Mouse (Mus musculus) ovary, postnatal 36 days (tissue): Measurements from ENCODE around the gene Itpr1.

ENCODE experiments used
- DNase-seq: peaks from one replicate; pipeline ENCODE4 v3.0.0; 2022; ENCODE audit warnings: low spot score, mixed read lengths

Gene Itpr1

GRCm38 (mm10) chr6:108214294-108214925 lies 1.5 kb downstream of the Itpr1 start:
- DNase-seq: no peak

GRCm38 (mm10) chr6:108216091-108216490 lies 3.2 kb downstream of the Itpr1 start:
- DNase-seq: no peak

GRCm38 (mm10) chr6:108216832-108217231 lies 3.9 kb downstream of the Itpr1 start:
- no peak for DNase-seq

DNA sequence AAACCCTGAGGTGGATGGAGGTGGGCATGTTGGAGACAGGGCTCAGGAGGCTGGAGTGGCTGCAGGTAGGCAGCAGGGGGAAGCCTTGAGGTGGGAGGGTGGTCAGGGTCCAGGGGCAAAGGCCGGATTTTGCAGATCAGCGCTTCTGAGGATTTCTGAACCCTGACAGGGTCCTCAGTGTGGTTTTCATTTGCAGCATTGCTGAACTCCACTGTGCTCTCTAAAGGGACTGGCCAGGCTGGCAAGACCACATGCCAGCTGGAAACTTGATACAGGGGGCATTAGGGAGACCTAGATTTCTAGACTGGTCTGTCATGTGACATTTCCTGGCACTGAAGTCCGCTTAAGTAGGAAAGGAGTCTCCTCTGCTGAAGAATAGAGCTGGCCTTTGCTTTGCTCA lies 5.1 kb downstream of the Itpr1 start:
- DNase-seq: no peak

- no peak for DNase-seq
Measured at GRCm38 (mm10) chr6:108222435-108222834, 9.5 kb downstream of the Itpr1 start.

DNA sequence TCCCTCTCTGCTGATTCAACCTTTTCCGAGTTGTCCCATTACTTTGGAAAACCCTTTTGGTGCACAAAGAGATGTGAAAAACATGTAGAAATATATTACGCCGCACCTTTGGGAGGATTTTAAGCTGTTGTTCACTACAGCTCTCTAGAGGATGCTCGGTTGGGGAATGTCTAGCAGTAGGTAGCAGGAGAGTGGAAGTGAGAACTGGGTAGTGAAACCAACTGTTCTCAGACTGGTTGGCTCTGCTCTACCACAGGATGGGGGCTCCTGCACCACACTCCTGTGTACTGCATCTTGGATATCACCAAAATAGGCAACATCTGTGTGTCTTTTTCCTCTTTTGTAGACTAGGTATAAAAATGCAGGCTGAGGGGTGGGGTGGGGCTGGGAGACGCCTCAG lies 10.0 kb downstream of the Itpr1 start:
- DNase-seq: no peak

DNA sequence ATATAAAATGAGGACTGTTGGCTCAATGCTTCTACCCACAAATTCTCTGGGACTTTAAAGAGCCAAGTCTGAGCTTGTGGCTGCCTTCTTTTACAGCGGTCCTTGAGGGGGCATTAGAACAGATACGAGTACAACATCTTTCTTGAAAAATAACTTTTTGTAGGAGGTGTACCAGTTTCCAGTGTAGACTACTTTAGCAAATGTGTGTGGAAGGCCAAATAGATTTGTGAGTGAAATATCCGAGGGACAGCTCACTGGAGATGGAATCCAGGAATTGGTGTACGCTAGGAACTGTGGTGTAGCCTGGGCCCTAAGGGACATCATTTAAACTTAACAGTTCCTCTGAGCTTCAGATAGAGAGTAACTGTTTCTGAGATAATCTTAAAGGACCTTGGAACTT lies 11.5 kb downstream of the Itpr1 start:
- no peak for DNase-seq

GRCm38 (mm10) chr6:108225027-108225426 lies 12.1 kb downstream of the Itpr1 start:
- DNase-seq: no peak

DNA sequence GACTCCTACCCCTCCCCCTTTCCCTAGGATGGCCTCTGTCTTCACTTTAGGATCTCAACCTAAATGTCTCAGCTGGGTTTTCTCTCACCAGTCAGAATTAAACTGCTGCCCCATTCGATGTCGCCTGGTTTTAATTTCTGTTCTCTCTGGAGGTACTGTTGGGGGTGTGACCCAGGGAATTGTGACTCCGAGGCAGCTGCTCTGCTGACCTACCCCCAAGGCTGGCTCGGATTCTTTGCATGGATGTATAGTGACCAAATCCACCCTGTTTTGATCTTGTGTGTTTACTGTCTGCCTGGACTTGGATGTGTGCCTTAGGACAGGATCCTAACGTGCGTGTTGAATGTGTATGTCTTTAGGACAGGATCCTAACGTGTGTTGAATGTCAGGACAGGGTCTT lies 13.3 kb downstream of the Itpr1 start:
- no peak for DNase-seq

GRCm38 (mm10) chr6:108227461-108227860 lies 14.6 kb downstream of the Itpr1 start:
- DNase-seq: no peak

DNA sequence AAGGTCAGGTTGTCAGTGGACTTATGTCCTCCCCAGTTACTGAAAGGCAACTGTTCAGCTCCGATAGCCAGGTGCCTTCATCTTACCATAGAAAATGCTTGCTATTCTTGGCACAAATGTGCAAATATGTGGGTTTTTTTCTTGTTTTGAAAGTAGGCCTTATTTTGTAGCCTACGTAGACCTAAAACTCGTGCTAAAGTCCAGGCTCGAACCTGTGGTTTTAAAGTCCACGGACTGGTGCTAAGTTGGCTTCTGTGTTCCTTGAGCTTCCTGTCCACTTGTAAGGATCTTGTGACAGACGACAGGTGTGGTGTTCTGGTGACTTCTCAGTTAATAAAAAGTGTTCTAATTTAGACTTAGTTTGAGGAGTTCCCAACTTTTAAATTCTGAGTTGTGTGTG lies 15.2 kb downstream of the Itpr1 start:
- DNase-seq: no peak

- DNase-seq: no peak
Measured at GRCm38 (mm10) chr6:108228601-108229000, 15.7 kb downstream of the Itpr1 start.

- DNase-seq: no peak
Measured at GRCm38 (mm10) chr6:108230608-108231007, 17.7 kb downstream of the Itpr1 start.

DNA sequence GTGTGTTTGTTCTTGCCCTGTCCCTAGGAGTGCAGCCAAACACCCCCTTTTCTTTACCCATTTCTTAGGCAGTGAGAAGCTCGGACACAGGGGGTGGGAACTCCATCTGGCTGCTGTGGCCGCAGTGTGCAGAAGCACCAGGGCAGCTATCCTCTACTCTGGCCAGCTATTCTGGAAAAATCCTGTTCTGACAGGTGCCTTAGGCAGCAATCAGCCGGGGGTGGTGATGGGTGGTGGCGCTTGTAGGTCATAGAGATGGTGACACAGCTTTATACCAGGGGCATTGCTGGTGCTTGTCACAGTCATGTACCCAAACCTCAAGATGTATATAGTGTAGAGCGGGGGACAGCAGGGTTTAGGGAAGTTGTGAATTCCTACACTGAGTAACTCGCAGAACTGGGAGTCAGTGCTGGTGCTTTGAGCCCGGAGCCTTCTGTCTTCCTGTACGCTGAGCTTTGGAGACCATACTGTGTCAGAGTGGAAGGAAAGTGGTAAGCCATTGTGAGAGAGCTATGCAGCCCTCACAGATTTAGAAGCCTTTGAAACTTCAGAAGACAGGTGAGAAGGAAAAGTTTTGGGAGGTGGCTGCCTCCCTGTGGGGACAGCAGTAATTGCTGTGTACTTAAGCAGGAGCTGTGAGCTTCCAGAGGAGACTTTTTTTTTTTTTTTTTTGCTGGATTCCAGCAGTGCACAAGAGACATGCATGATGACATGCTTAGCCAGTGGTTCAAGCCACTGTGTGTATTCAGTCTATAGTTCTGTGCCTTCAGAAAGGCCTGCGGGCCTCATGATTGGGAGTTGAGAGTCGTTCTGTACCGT lies 19.2 kb downstream of the Itpr1 start:
- DNase-seq: no peak

DNA sequence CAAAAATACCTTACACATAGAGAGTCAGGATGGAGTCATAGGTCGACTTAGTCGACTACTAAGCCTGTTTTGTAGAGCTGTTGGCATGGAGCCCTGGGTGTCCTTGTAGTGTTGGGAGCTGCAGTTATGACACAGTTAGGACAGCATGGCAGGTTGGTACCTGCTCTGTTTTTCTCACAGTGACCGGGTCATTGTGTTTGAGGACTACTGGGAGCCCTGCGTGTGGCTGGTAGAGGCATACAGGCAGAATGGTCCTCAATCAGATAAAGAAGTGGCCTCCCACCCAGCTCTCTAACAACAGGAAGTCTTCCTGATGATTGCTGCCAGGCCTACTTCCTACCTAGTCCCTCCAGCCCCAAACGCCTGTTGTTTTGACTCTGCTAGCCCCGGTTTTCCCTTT lies 20.2 kb downstream of the Itpr1 start:
- DNase-seq: peak; percentile 65

DNA sequence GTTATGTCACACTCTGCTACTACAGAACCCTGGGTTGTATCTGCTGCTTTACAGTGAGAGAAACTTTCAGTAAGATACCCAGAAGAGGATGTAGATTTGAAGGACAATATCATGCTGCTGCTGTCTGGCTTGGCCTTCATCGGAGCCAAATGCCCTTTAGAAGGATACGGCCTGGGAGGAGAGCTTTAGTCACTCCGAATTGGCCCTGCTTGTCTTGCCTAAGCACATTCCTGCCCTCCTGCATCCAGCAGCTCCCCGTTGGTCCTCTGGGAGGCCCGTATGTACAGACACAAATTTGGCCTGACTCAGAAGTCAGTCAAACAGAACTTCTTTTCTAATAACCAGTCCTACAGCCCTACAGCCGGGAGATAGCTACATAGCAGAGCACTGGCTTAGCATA lies 21.6 kb downstream of the Itpr1 start:
- DNase-seq: no peak

- no peak for DNase-seq
Measured at GRCm38 (mm10) chr6:108235680-108236123, 22.8 kb downstream of the Itpr1 start.

DNA sequence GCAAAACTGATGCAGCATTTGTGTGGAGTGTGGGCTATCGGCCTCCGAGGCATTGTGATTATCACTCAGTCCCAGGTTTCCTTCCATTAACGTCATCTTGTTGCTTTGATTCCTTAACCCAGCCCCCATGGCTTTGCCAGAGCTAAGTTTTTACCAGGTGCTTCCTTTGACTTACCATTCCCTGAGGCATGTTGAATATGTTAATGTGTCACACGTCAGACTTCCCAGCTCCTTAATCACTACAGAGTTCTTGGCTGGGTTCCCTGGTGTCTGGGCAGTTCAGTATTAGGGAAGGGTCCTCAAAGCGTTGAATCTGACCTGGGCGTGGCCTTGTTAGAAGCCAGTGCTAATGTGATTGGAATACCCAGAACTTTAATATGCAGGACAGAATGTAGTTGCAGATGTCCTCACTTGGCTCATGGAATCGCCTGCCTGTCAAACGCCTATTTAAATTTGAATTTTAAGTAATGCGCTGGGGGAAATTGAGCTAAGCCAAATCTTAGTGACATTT lies 23.6 kb downstream of the Itpr1 start:
- no peak for DNase-seq

- DNase-seq: no peak
Measured at GRCm38 (mm10) chr6:108236996-108237395, 24.1 kb downstream of the Itpr1 start.

- DNase-seq: no peak
Measured at GRCm38 (mm10) chr6:108237585-108237984, 24.7 kb downstream of the Itpr1 start.

DNA sequence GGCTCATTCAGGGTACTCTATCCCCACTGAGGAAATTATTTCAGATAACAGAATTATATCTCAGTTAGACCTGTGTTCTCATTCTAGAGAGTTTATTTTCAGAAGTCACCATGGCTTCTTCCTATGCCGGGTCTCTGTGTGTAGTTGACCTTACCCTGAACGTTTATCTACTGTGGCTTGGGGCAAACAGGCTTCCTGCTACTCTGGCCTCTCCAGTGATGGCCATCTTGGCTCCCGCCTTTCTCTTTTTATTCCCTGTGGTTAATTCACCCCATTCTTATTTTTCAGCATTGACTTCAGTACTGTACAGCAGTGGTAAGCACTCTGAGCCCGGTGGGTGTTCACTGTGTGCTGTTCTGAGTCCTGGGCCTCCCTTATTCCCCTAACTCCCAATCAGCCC lies 25.1 kb downstream of the Itpr1 start:
- no peak for DNase-seq

GRCm38 (mm10) chr6:108239056-108239455 lies 26.2 kb downstream of the Itpr1 start:
- no peak for DNase-seq

GRCm38 (mm10) chr6:108240004-108240403 lies 27.1 kb downstream of the Itpr1 start:
- DNase-seq: no peak
